Mouse (Mus musculus): Measurements from ENCODE around the gene Hist1h4i. TPM values are rescaled to one million over a fixed set of nuclear protein-coding genes. Genes with fewer than 3 reads are reported as not detected.
"Not testable (repeated sequence)": the region's sequence is repeated elsewhere in the genome, so short reads cannot be mapped to it uniquely, and the experiment has no call there.

Hist1h4i gene
- total and polyA plus RNA-seq, 3 experiments = 10.4 to 1,065 TPM; not detected in 1

- not testable (repeated sequence) for H3K9me3 ChIP-seq (replicated peaks; ENCODE audit: insufficient read depth, low read length); H3K4me1 ChIP-seq (ENCODE audit: control insufficient read depth in 1 of 2, insufficient read depth in 2 of 2, low read length in 2 of 2); H3K79me2 ChIP-seq (ENCODE audit: control insufficient read depth, insufficient read depth, low read length, poor library complexity); H3K27me3 ChIP-seq (ENCODE audit: control insufficient read depth in 1 of 2, insufficient read depth in 2 of 2, low read length in 2 of 2); H3K36me3 ChIP-seq (ENCODE audit: control insufficient read depth in 1 of 2, insufficient read depth in 2 of 2, low read length in 2 of 2)
- peak within 1 kb of the TSS; percentile 84 for H3K9ac ChIP-seq (ENCODE audit: control insufficient read depth, low read depth, low read length, poor library complexity, severe bottlenecking)
- TF ChIP-seq UBTF (IDR thresholded peaks at IDR 0.05; ENCODE audit: borderline replicate concordance, insufficient read depth, low read depth, low read length) = 0 out of 2 replicates have a peak, but pooled peaks have one; percentile 69
- peak; percentile 98 for TF ChIP-seq TBP (IDR thresholded peaks at IDR 0.05; ENCODE audit: low read depth, low read length)
- peak; percentile 95; the same call in 1 of the 2 replicates for TF ChIP-seq POLR2AphosphoS5 (IDR thresholded peaks at IDR 0.05; ENCODE audit: borderline replicate concordance, low read depth, low read length)
- TF ChIP-seq POLR2A (IDR thresholded peaks at IDR 0.05; ENCODE audit: control insufficient read depth in 1 of 2, insufficient read depth in 1 of 2, low read depth in 1 of 2, low read length in 2 of 2, poor library complexity in 1 of 2) = peak; percentile 77 to 90; a peak in 3 of 4 replicates
- peak; percentile 99 for DNase-seq (ENCODE audit: low read depth, low spot score)
- H3K4me3 ChIP-seq (ENCODE audit: control insufficient read depth in 1 of 2, insufficient read depth in 1 of 2, low read depth in 2 of 2, low read length in 2 of 2) = peak within 1 kb of the TSS; percentile 18 to 59; a peak in 3 of 4 replicates
- H3K27ac ChIP-seq (ENCODE audit: control insufficient read depth, low read depth, low read length) = peak within 1 kb of the TSS; percentile 99
Observed at GRCm38 (mm10) chr13:22042568-22043502, 1.7 kb upstream of the Hist1h4i start, which contains the start of the genes Hist1h2ag and Hist1h2bj. Hist1h2ag (minus strand) TSS chr13:22042944. Hist1h2bj (plus strand) TSS chr13:22043214.

GRCm38 (mm10) chr13:22041651-22042567 lies 747 bp upstream of the Hist1h4i start:
- Histone ChIP-seq H3K27me3 (ENCODE audit: control insufficient read depth in 1 of 2, insufficient read depth in 2 of 2, low read length in 2 of 2) (no peaks in the 10 kb centered on the region), H3K36me3 (ENCODE audit: control insufficient read depth in 1 of 2, insufficient read depth in 2 of 2, low read length in 2 of 2) (peaks cover 0 to 16% of the 10 kb centered on the region in 2 experiments; a peak in 2 of 4 replicates), H3K9me3 (replicated peaks; ENCODE audit: insufficient read depth, low read length) (no peaks in the 10 kb centered on the region), H3K4me1 (ENCODE audit: control insufficient read depth in 1 of 2, insufficient read depth in 2 of 2, low read length in 2 of 2) (peaks cover 0 to 4% of the 10 kb centered on the region in 2 experiments; a peak in 1 of 4 replicates), H3K4me3 (ENCODE audit: control insufficient read depth in 1 of 2, insufficient read depth in 1 of 2, low read depth in 2 of 2, low read length in 2 of 2) (peak overlapping the region; percentile 18 to 59; a peak in 3 of 4 replicates), H3K79me2 (ENCODE audit: control insufficient read depth, insufficient read depth, low read length, poor library complexity) (no peaks in the 10 kb centered on the region; the same call in 1 of the 2 replicates), H3K27ac (ENCODE audit: control insufficient read depth, low read depth, low read length) (peak overlapping the region; percentile 99), H3K9ac (ENCODE audit: control insufficient read depth, low read depth, low read length, poor library complexity, severe bottlenecking) (peak overlapping the region; percentile 84)
- peak in 1 of 2 experiments; percentile 87; a peak in 2 of 4 replicates for TF ChIP-seq POLR2A (IDR thresholded peaks at IDR 0.05; ENCODE audit: control insufficient read depth in 1 of 2, insufficient read depth in 1 of 2, low read depth in 1 of 2, low read length in 2 of 2, poor library complexity in 1 of 2)
- peak; percentile 11; the same call in 1 of the 2 replicates for TF ChIP-seq TBP (IDR thresholded peaks at IDR 0.05; ENCODE audit: low read depth, low read length)
- no peak for TF ChIP-seq NRF1 (IDR thresholded peaks at IDR 0.05; ENCODE audit: insufficient read depth, low read depth, low read length, poor library complexity, severe bottlenecking)
- peak; percentile 72; the same call in 1 of the 2 replicates for TF ChIP-seq POLR2AphosphoS5 (IDR thresholded peaks at IDR 0.05; ENCODE audit: borderline replicate concordance, low read depth, low read length)
- no peak for TF ChIP-seq RCOR1 (IDR thresholded peaks at IDR 0.05; ENCODE audit: low read depth, low read length)
- no peak for TF ChIP-seq SIN3A (IDR thresholded peaks at IDR 0.05; ENCODE audit: low read length)
- no peak for TF ChIP-seq ELF1 (IDR thresholded peaks at IDR 0.05; ENCODE audit: low read depth, low read length)
- peak; percentile 81 for DNase-seq (ENCODE audit: low read depth, low spot score)

Data from MEL (cell line).